In genomic region chr1:127530849-127531580, GRCm38 (mm10) we compare ENCODE assay signal across 8 mouse cellular contexts.
A peak's percentile ranks its signal among the peaks of the same experiment; 100 is the strongest.
DNase-seq lines count a peak whose midpoint lies in the region; ATAC-seq and TF ChIP-seq lines count a peak whose summit lies in the region.

No protein-coding gene starts in this region.

- peaks cover 18% of the 10 kb centered on the region for H3K4me1 ChIP-seq in hindbrain, embryonic 12.5 days
- peaks cover 36% of the 10 kb centered on the region for H3K4me1 ChIP-seq in midbrain, embryonic 13.5 days (replicated peaks)
- H3K4me1 ChIP-seq in liver, postnatal 0 days (ENCODE audit: insufficient read depth): no peaks in the 10 kb centered on the region

- TF ChIP-seq EP300 in liver, postnatal 0 days (IDR thresholded peaks at IDR 0.05; ENCODE audit: low read depth): no peak

- peaks cover 3% of the 10 kb centered on the region; the same call in 1 of the 2 replicates for H3K36me3 ChIP-seq in hindbrain, embryonic 12.5 days
- H3K36me3 ChIP-seq in midbrain, embryonic 13.5 days: no peaks in the 10 kb centered on the region
- H3K36me3 ChIP-seq in liver, postnatal 0 days (replicated peaks; ENCODE audit: insufficient read depth, low read length): no peaks in the 10 kb centered on the region

- H3K9ac ChIP-seq in hindbrain, embryonic 12.5 days: no peak overlapping the region
- peak overlapping the region; percentile 21 for H3K9ac ChIP-seq in midbrain, embryonic 13.5 days (replicated peaks)
- H3K9ac ChIP-seq in liver, postnatal 0 days (replicated peaks): no peak overlapping the region

- H3K27me3 ChIP-seq in hindbrain, embryonic 12.5 days: peaks cover 52% of the 10 kb centered on the region
- peaks cover 6% of the 10 kb centered on the region; the same call in 1 of the 2 replicates for H3K27me3 ChIP-seq in midbrain, embryonic 13.5 days
- H3K27me3 ChIP-seq in liver, postnatal 0 days (ENCODE audit: insufficient read depth, low read length): no peaks in the 10 kb centered on the region

- H3K27ac ChIP-seq in hindbrain, embryonic 12.5 days: peak overlapping the region; percentile 80
- peak overlapping the region; percentile 83 for H3K27ac ChIP-seq in midbrain, embryonic 13.5 days
- H3K27ac ChIP-seq in liver, postnatal 0 days (ENCODE audit: low read depth): no peak overlapping the region

- no peaks in the 10 kb centered on the region for H3K9me3 ChIP-seq in hindbrain, embryonic 12.5 days (replicated peaks)
- H3K9me3 ChIP-seq in midbrain, embryonic 13.5 days: no peaks in the 10 kb centered on the region
- no peaks in the 10 kb centered on the region for H3K9me3 ChIP-seq in liver, postnatal 0 days (ENCODE audit: low read length)

- WGBS in hindbrain, embryonic 12.5 days: 30% methylated on average over 14 of the region's 14 CpGs
- 23% methylated on average over 14 of the region's 14 CpGs for WGBS in midbrain, embryonic 13.5 days
- 53% methylated on average over 14 of the region's 14 CpGs for WGBS in liver, postnatal 0 days (ENCODE audit: insufficient replicate concordance)

- peak; percentile 20 for DNase-seq in frontal cortex, postnatal 10 days (ENCODE audit: low spot score in 2 of 2)
- DNase-seq in frontal cortex, postnatal 36 days (ENCODE audit: low spot score in 2 of 2): no peak
- DNase-seq in cerebellum, postnatal 10 days: peak; percentile 79 to 83
- no peak for DNase-seq in urinary bladder, postnatal 4 days (ENCODE audit: low spot score in 2 of 2)
- DNase-seq in left cerebral cortex, adult 18-20 months (ENCODE audit: low spot score in 2 of 2): no peak
- no peak for DNase-seq in liver, postnatal 0 days

- no peak overlapping the region for H3K4me3 ChIP-seq in hindbrain, embryonic 12.5 days
- H3K4me3 ChIP-seq in midbrain, embryonic 13.5 days (replicated peaks): no peak overlapping the region
- H3K4me3 ChIP-seq in liver, postnatal 0 days (ENCODE audit: low read depth, low read length): no peak overlapping the region

- peak; percentile 92 for ATAC-seq in hindbrain, embryonic 12.5 days (ENCODE audit: low FRiP score)
- ATAC-seq in midbrain, embryonic 13.5 days: peak; percentile 88
- no peak for ATAC-seq in liver, postnatal 0 days

- no peak overlapping the region for H3K4me2 ChIP-seq in hindbrain, embryonic 12.5 days (replicated peaks)
- peak overlapping the region; percentile 25 for H3K4me2 ChIP-seq in midbrain, embryonic 13.5 days (replicated peaks)
- no peak overlapping the region for H3K4me2 ChIP-seq in liver, postnatal 0 days (ENCODE audit: low read depth, low read length)

- no peak for TF ChIP-seq CTCF in liver, postnatal 0 days (IDR thresholded peaks at IDR 0.05; ENCODE audit: low read depth)

Comparison
In these comparisons a context has a peak if more than half of its experiments do, and no peak if none do; other contexts are left out.
1. DNase-seq: peak in frontal cortex, postnatal 10 days (2 of 2) and cerebellum, postnatal 10 days (2 of 2); none in frontal cortex, postnatal 36 days (0 of 2), urinary bladder, postnatal 4 days (0 of 2), left cerebral cortex, adult 18-20 months (0 of 2) and liver, postnatal 0 days (single experiment).